Mouse (Mus musculus) neural tube, embryonic 15.5 days (tissue): ENCODE data around the gene Lrrc28. TPM values are rescaled to one million over a fixed set of nuclear protein-coding genes. Genes with fewer than 3 reads are reported as not detected.

Experiments used
- ATAC-seq: fragments of 200-750 bp; cut with Nextera tagmentation; 2 replicates; pipeline ENCODE4 v1.8.0; 2017; ENCODE audit warnings: mild to moderate bottlenecking, moderate TSS enrichment, moderate library complexity; ENCODE audit not compliant: low FRiP score
- H3K27ac ChIP-seq: fragments of 300-500 bp; sonication (generic); replicated peaks from 2 replicates; pipeline ENCODE4 v1.5.1; 2015; ENCODE audit warnings: mild to moderate bottlenecking, inconsistent platforms
- H3K27me3 ChIP-seq: fragments of 300-500 bp; sonication (generic); replicated peaks from 2 replicates; pipeline ENCODE4 v1.6.1; 2015; ENCODE audit warnings: inconsistent platforms
- H3K36me3 ChIP-seq: fragments of 300-500 bp; sonication (generic); 2 replicates; pipeline ENCODE4 v1.6.1; 2015; ENCODE audit warnings: inconsistent platforms
- H3K4me1 ChIP-seq: fragments of 300-500 bp; sonication (generic); 2 replicates; pipeline ENCODE4 v1.6.1; 2015; ENCODE audit warnings: inconsistent platforms
- H3K4me2 ChIP-seq: fragments of 300-500 bp; sonication (generic); 2 replicates; pipeline ENCODE4 v1.6.1; 2015; ENCODE audit warnings: inconsistent platforms, mild to moderate bottlenecking, moderate library complexity
- H3K4me3 ChIP-seq: fragments of 300-500 bp; sonication (generic); replicated peaks from 2 replicates; pipeline ENCODE4 v1.5.1; 2015; ENCODE audit warnings: mild to moderate bottlenecking, inconsistent platforms
- H3K9ac ChIP-seq: fragments of 300-500 bp; sonication (generic); replicated peaks from 2 replicates; pipeline ENCODE4 v1.6.1; 2015; ENCODE audit warnings: mild to moderate bottlenecking, inconsistent platforms
- H3K9me3 ChIP-seq: fragments of 300-500 bp; sonication (generic); replicated peaks from 2 replicates; pipeline ENCODE4 v1.6.1; 2016; ENCODE audit warnings: inconsistent platforms
- WGBS: fragments of 180-500 bp; shearing (Covaris S2); methylation state at CpG from one replicate; pipeline ENCODE4 v1.1.7; 2015; ENCODE audit warnings: mixed read lengths; 5-methylcytosine and 5-hydroxymethylcytosine counted together
- polyA plus RNA-seq: library from polyadenylated mRNA; unstranded; fragments of >200 nt; fragmentation: Nextera tagmentation; extraction: Ambion mirVana; gene quantifications from 2 replicates; pipeline ENCODE4 v1.2.1, GENCODE M21; 2015

The Lrrc28 gene
- 20.7 and 24.0 TPM in 2 replicates for polyA plus RNA-seq

GRCm38 (mm10) chr7:67644833-67645680 is at the start of gene Lrrc28:
Lrrc28 (minus strand) TSS chr7:67645268.
- H3K36me3 ChIP-seq, result no peaks in the 10 kb centered on the region
- H3K9me3 ChIP-seq, result no peaks in the 10 kb centered on the region
- WGBS, result under 1% methylated on average over 55 of the region's 55 CpGs
- ATAC-seq, result peak; percentile 100
- peak within 1 kb of the TSS; percentile 92 for H3K4me3 ChIP-seq
- no peaks in the 10 kb centered on the region for H3K27me3 ChIP-seq
- peak within 1 kb of the TSS; percentile 96 for H3K9ac ChIP-seq
- H3K4me1 ChIP-seq, result peaks cover 20% of the 10 kb centered on the region
- peak within 1 kb of the TSS; percentile 92 for H3K27ac ChIP-seq
- H3K4me2 ChIP-seq, result peak within 1 kb of the TSS; percentile 81

GRCm38 (mm10) chr7:67692791-67693538 is 47.9 kb upstream of the Lrrc28 start:
- WGBS, result 91% methylated on average over 23 of the region's 23 CpGs
- Histone ChIP-seq H3K27ac (no peak overlapping the region), H3K9ac (no peak overlapping the region), H3K4me3 (no peak overlapping the region), H3K4me2 (no peak overlapping the region), H3K27me3 (no peaks in the 10 kb centered on the region), H3K4me1 (no peaks in the 10 kb centered on the region), H3K9me3 (no peaks in the 10 kb centered on the region), H3K36me3 (no peaks in the 10 kb centered on the region)
- ATAC-seq, result no peak

DNA sequence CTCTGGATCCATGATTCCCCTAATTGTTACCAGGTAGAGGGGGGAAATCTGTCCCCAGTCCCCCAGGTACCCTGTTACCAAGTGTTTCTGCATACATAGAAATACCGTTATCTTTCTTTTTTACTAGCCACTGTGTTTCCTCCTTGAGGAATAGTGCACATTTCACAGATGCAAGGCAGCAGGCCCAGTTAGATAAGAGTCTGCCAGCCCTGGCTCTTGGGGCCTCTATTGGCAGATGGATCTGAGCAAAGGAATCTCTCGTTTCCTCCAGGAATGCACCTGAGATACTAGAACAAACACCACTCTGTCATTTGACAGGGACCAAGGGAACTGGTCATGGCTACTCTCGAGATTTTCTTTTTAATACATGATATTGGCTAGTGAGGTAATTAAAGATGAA is 47.1 kb upstream of the Lrrc28 start:
- Histone ChIP-seq H3K36me3 (no peaks in the 10 kb centered on the region), H3K4me2 (no peak overlapping the region), H3K27ac (no peak overlapping the region), H3K27me3 (no peaks in the 10 kb centered on the region), H3K4me1 (no peaks in the 10 kb centered on the region), H3K9ac (no peak overlapping the region), H3K4me3 (no peak overlapping the region), H3K9me3 (no peaks in the 10 kb centered on the region)
- WGBS, result 74% methylated on average over 3 of the region's 3 CpGs
- ATAC-seq, result no peak

GRCm38 (mm10) chr7:67691036-67691435 is 46.0 kb upstream of the Lrrc28 start:
- H3K27me3 ChIP-seq, result no peaks in the 10 kb centered on the region
- no peaks in the 10 kb centered on the region for H3K36me3 ChIP-seq
- H3K4me1 ChIP-seq, result no peaks in the 10 kb centered on the region
- 87% methylated on average over 6 of the region's 6 CpGs for WGBS
- H3K9ac ChIP-seq, result no peak overlapping the region
- H3K27ac ChIP-seq, result no peak overlapping the region
- no peak overlapping the region for H3K4me3 ChIP-seq
- H3K9me3 ChIP-seq, result no peaks in the 10 kb centered on the region
- no peak overlapping the region for H3K4me2 ChIP-seq
- no peak for ATAC-seq

DNA sequence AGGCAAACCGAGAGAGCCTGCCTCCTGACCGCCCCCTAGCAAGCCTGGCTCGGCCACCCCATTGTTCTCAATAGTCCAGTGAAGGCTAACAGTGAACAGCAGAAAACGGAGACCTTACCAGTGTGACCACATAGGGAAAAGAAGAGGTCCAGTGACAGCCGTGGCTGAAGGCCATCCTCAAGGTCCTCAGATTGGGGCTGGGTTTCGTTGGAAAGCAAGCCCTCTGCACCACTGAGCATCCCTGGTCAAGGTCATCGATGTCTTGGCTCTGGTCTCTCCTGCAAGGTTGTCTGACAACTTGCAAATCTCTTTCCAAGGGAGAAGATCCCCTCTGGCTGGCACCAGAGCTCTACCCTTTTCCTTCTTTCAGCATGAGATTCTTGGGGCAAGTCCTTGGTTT is 44.7 kb upstream of the Lrrc28 start:
- WGBS, result 86% methylated on average over 7 of the region's 7 CpGs
- no peak overlapping the region for H3K4me3 ChIP-seq
- ATAC-seq, result no peak

DNA sequence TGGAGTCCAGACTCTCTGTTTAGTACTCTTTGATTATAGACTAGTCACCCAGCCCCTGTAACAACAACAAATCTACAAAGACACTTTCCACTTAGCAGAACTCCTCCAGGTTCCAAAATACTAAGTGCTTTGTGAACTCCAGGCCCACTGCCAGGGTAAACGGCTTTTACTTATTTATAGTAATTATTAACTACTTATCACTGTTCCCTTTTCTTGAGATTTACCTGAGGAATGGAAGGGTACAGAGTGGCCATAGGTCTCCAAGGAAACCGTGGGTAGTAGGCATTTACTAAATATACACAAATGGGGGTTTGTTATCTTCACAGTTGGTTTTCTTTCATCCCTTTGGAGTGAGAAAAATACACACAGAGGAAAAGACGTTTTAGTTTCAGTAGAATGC is 43.2 kb upstream of the Lrrc28 start:
- H3K27ac ChIP-seq, result no peak overlapping the region
- no peaks in the 10 kb centered on the region for H3K36me3 ChIP-seq
- WGBS, result 46% methylated on average over 3 of the region's 3 CpGs
- no peak overlapping the region for H3K9ac ChIP-seq
- H3K9me3 ChIP-seq, result no peaks in the 10 kb centered on the region
- no peak for ATAC-seq
- H3K4me1 ChIP-seq, result no peaks in the 10 kb centered on the region
- no peaks in the 10 kb centered on the region for H3K27me3 ChIP-seq
- no peak overlapping the region for H3K4me2 ChIP-seq
- no peak overlapping the region for H3K4me3 ChIP-seq

More for the DNA sequence above, 44.7 kb upstream of the Lrrc28 start:
- Histone ChIP-seq H3K27me3 (no peaks in the 10 kb centered on the region), H3K9ac (no peak overlapping the region), H3K27ac (no peak overlapping the region), H3K9me3 (no peaks in the 10 kb centered on the region), H3K4me1 (no peaks in the 10 kb centered on the region), H3K36me3 (no peaks in the 10 kb centered on the region), H3K4me2 (no peak overlapping the region)

- no peaks in the 10 kb centered on the region for H3K27me3 ChIP-seq
- no peaks in the 10 kb centered on the region for H3K4me1 ChIP-seq
- H3K4me2 ChIP-seq, result no peak overlapping the region
- no peak overlapping the region for H3K4me3 ChIP-seq
- H3K9ac ChIP-seq, result no peak overlapping the region
- no peaks in the 10 kb centered on the region for H3K36me3 ChIP-seq
- no peak overlapping the region for H3K27ac ChIP-seq
- no peaks in the 10 kb centered on the region for H3K9me3 ChIP-seq
- ATAC-seq, result no peak
- 95% methylated on average over 3 of the region's 3 CpGs for WGBS
Observed at GRCm38 (mm10) chr7:67686545-67686944, 41.5 kb upstream of the Lrrc28 start.

GRCm38 (mm10) chr7:67683006-67683405 is 37.9 kb upstream of the Lrrc28 start:
- H3K27ac ChIP-seq, result no peak overlapping the region
- WGBS, result 90% methylated on average over 16 of the region's 16 CpGs
- H3K4me2 ChIP-seq, result no peak overlapping the region
- H3K4me3 ChIP-seq, result no peak overlapping the region
- H3K36me3 ChIP-seq, result no peaks in the 10 kb centered on the region
- ATAC-seq, result no peak
- H3K9me3 ChIP-seq, result no peaks in the 10 kb centered on the region
- H3K4me1 ChIP-seq, result no peaks in the 10 kb centered on the region
- no peak overlapping the region for H3K9ac ChIP-seq
- no peaks in the 10 kb centered on the region for H3K27me3 ChIP-seq

DNA sequence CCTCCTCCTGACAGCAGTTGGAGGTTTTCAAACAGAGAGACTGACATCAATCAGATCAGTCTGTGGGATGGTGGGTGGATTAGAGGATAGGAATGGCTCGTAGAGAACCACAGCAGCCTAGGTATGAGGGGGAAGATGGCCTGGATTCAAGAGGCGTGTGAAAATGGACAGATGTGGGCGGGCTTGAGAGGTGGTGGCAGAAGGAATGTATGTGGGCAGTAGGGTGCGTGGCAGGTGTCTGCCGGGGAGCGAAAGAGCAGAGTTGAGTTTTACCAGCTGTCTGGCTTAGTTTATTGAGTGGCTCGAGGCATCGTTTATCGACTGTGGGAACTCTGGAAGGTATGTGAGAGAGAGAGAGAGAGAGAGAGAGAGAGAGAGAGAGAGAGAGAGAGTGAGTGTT is 36.0 kb upstream of the Lrrc28 start:
- H3K9ac ChIP-seq, result no peak overlapping the region
- H3K36me3 ChIP-seq, result no peaks in the 10 kb centered on the region
- no peaks in the 10 kb centered on the region for H3K27me3 ChIP-seq
- H3K4me3 ChIP-seq, result no peak overlapping the region
- ATAC-seq, result no peak
- no peaks in the 10 kb centered on the region for H3K4me1 ChIP-seq
- no peak overlapping the region for H3K4me2 ChIP-seq
- 78% methylated on average over 9 of the region's 9 CpGs for WGBS
- no peaks in the 10 kb centered on the region for H3K9me3 ChIP-seq
- no peak overlapping the region for H3K27ac ChIP-seq

DNA sequence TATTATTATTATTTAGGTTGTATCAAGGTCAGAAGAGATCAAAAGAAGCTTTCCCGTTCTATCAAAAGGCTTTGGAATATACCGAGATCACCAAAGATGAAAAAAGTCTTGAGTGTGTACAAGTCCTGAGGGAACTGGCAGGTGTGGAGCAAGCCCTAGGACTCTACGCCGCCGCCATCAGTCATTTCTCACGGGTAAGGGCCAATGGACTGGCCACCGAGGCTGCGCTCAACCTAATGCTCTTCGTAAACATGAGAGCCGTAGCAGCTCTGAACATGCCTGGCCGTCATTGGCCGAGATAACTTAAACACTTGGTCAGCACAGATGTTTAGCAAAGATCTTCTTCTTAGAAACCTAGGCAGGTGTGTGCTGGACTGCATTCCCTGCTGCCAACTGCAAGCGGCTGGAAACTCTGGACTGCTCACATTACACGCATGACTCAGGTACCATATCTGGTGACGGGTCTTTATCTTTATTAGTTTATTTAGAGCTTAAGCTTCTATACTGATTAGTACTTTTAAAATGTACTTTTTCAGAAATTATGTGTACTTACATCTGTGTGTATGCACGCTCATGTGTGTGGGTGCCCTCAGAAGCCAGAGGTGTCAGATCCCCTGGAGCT is 33.9 kb upstream of the Lrrc28 start:
- H3K4me2 ChIP-seq, result no peak overlapping the region
- no peak overlapping the region for H3K27ac ChIP-seq
- WGBS, result 96% methylated on average over 16 of the region's 16 CpGs
- H3K27me3 ChIP-seq, result no peaks in the 10 kb centered on the region
- no peak overlapping the region for H3K4me3 ChIP-seq
- ATAC-seq, result no peak
- no peaks in the 10 kb centered on the region for H3K4me1 ChIP-seq
- no peaks in the 10 kb centered on the region for H3K36me3 ChIP-seq
- H3K9me3 ChIP-seq, result no peaks in the 10 kb centered on the region
- H3K9ac ChIP-seq, result no peak overlapping the region

DNA sequence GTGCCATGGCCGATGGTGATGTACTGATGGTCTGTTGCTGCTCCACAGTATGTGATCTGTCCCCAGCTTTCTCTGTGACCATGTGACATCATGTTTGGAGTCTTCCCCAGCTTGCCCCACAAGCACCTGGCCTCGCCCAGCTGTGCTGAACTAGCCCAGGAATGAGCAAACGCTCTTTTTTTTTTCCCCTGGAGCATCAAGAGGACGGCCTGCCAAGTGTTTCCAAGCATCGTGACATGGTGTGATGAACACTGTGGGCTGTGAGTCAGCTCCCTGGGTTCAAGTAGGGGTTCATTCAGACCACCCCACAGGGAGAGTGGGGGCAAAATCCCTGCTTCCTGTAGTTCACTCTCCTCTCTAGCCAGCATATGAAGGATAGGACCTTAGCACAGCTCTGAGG is 28.6 kb upstream of the Lrrc28 start:
- H3K27ac ChIP-seq, result no peak overlapping the region
- no peaks in the 10 kb centered on the region for H3K9me3 ChIP-seq
- no peak overlapping the region for H3K9ac ChIP-seq
- H3K4me3 ChIP-seq, result no peak overlapping the region
- 84% methylated on average over 5 of the region's 5 CpGs for WGBS
- no peaks in the 10 kb centered on the region for H3K4me1 ChIP-seq
- no peaks in the 10 kb centered on the region for H3K27me3 ChIP-seq
- ATAC-seq, result no peak
- no peak overlapping the region for H3K4me2 ChIP-seq
- no peaks in the 10 kb centered on the region for H3K36me3 ChIP-seq
